Mouse (Mus musculus): ENCODE results near the gene Sgpl1. TPM values are rescaled to one million over a fixed set of nuclear protein-coding genes. Genes with fewer than 3 reads are reported as not detected.

Gene Sgpl1
- polyA plus RNA-seq, 1 experiment from 2014 or later: 119 TPM

DNA sequence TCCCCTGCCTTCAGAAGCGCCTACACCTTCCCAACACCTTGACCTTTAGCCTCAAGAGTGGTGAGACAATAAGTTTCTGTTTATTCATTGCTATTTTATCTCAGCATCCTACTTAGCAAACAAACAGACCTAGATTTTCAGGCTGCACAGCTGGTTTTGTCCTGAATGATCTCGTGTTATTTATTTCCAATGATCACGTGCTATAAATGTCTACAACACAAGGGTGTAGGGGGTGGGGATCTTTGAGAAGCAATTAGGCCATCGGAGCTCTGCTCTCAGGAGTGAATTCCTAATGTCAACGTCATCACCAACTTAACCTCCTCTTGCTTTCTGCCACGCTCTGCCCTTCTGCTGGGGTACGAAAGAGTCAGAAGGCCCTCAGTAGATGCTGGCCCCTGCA lies 12.6 kb upstream of the Sgpl1 start:
- Histone ChIP-seq H3K4me3 (ENCODE audit: low read depth, low read length) (no peak overlapping the region), H3K4me2 (replicated peaks; ENCODE audit: low read depth) (no peak overlapping the region), H3K27ac (ENCODE audit: low read depth, low read length) (no peak overlapping the region), H3K9ac (ENCODE audit: low read depth, low read length) (no peak overlapping the region), H3K36me3 (ENCODE audit: control insufficient read depth, insufficient read depth) (no peaks in the 10 kb centered on the region), H3K9me3 (ENCODE audit: control insufficient read depth) (no peaks in the 10 kb centered on the region), H3K27me3 (replicated peaks; ENCODE audit: control insufficient read depth, insufficient read depth, low read length) (no peaks in the 10 kb centered on the region), H3K4me1 (replicated peaks; ENCODE audit: control insufficient read depth, insufficient read depth, low read length) (no peaks in the 10 kb centered on the region)
- 54% methylated on average over 7 of the region's 7 CpGs for WGBS
- TF ChIP-seq CTCF (IDR thresholded peaks at IDR 0.05; ENCODE audit: low read depth): no peak
- ATAC-seq: no peak

DNA sequence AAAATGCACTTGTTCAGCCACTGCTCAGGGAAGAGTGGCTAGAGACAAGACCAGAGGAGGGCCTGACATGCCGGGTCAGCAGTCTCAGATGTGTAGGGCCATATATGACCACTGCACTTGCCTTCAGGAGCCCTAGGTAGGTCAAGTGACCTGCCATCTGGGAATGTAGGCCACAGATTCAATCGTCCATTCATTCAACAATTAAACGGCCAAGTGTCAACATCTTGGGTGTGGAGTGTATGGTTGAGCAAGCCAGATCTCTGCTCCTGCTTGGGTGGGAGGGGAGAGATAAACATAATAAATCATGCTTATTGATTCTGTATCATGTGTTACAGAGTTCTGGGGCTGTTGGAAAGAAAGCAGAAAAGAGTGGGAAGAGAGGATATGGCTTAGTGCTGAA lies 11.1 kb upstream of the Sgpl1 start:
- no peak overlapping the region for H3K27ac ChIP-seq (ENCODE audit: low read depth, low read length)
- no peak for TF ChIP-seq CTCF (IDR thresholded peaks at IDR 0.05; ENCODE audit: low read depth)
- H3K4me3 ChIP-seq (ENCODE audit: low read depth, low read length): no peak overlapping the region
- no peaks in the 10 kb centered on the region for H3K9me3 ChIP-seq (ENCODE audit: control insufficient read depth)
- H3K9ac ChIP-seq (ENCODE audit: low read depth, low read length): no peak overlapping the region
- 30% methylated on average over 3 of the region's 3 CpGs for WGBS
- no peaks in the 10 kb centered on the region for H3K4me1 ChIP-seq (replicated peaks; ENCODE audit: control insufficient read depth, insufficient read depth, low read length)
- H3K4me2 ChIP-seq (replicated peaks; ENCODE audit: low read depth): no peak overlapping the region
- no peaks in the 10 kb centered on the region for H3K27me3 ChIP-seq (replicated peaks; ENCODE audit: control insufficient read depth, insufficient read depth, low read length)
- H3K36me3 ChIP-seq (ENCODE audit: control insufficient read depth, insufficient read depth): no peaks in the 10 kb centered on the region
- no peak for ATAC-seq

DNA sequence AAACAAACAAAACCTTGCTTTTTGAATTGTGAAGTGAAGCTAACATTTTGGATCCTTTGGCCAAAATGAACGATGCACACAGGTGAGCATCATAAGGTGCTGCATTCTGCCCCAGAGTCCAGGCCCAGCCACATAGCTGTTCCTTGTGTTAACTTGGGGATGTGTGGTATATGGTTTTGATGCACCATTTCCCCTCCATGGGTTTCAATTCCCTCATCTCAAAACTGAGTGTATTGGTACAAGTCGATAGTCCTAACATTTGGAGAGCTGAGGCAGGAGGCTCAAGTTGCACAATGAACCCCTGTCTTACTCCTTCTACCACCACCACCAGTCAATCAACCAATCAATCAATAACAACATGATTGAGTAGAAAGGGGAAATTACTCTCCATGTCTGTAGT lies 8.9 kb upstream of the Sgpl1 start:
- no peak overlapping the region for H3K4me2 ChIP-seq (replicated peaks; ENCODE audit: low read depth)
- ATAC-seq: no peak
- H3K27ac ChIP-seq (ENCODE audit: low read depth, low read length): no peak overlapping the region
- 91% methylated on average over 2 of the region's 2 CpGs for WGBS
- H3K9me3 ChIP-seq (ENCODE audit: control insufficient read depth): no peaks in the 10 kb centered on the region
- H3K4me1 ChIP-seq (replicated peaks; ENCODE audit: control insufficient read depth, insufficient read depth, low read length): no peaks in the 10 kb centered on the region
- H3K27me3 ChIP-seq (replicated peaks; ENCODE audit: control insufficient read depth, insufficient read depth, low read length): no peaks in the 10 kb centered on the region
- no peak overlapping the region for H3K4me3 ChIP-seq (ENCODE audit: low read depth, low read length)
- no peaks in the 10 kb centered on the region for H3K36me3 ChIP-seq (ENCODE audit: control insufficient read depth, insufficient read depth)
- TF ChIP-seq CTCF (IDR thresholded peaks at IDR 0.05; ENCODE audit: low read depth): no peak
- no peak overlapping the region for H3K9ac ChIP-seq (ENCODE audit: low read depth, low read length)

DNA sequence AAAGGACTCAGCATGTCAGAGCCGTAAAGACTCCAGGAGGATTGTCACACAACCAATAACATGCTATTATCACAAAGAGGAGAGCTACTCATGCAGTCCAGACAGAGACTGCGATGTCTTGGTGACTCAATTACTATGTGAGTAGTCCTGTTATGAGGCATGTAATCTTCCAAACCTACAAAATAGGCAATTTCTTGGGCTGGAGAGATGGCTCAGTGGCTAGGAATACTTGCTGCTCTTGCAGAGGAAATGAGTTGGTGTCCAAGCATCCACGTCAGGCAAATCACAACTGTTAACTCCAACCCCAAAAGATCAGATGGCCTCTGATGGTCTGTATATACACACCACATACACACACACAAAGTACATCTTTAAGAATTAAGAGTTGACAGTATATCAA lies 8.1 kb upstream of the Sgpl1 start:
- Histone ChIP-seq H3K4me1 (replicated peaks; ENCODE audit: control insufficient read depth, insufficient read depth, low read length) (no peaks in the 10 kb centered on the region), H3K9ac (ENCODE audit: low read depth, low read length) (no peak overlapping the region), H3K4me2 (replicated peaks; ENCODE audit: low read depth) (no peak overlapping the region), H3K27ac (ENCODE audit: low read depth, low read length) (no peak overlapping the region), H3K4me3 (ENCODE audit: low read depth, low read length) (no peak overlapping the region), H3K36me3 (ENCODE audit: control insufficient read depth, insufficient read depth) (no peaks in the 10 kb centered on the region), H3K27me3 (replicated peaks; ENCODE audit: control insufficient read depth, insufficient read depth, low read length) (no peaks in the 10 kb centered on the region), H3K9me3 (ENCODE audit: control insufficient read depth) (no peaks in the 10 kb centered on the region)
- WGBS: 71% methylated on average over 3 of the region's 3 CpGs
- no peak for TF ChIP-seq CTCF (IDR thresholded peaks at IDR 0.05; ENCODE audit: low read depth)
- no peak for ATAC-seq

DNA sequence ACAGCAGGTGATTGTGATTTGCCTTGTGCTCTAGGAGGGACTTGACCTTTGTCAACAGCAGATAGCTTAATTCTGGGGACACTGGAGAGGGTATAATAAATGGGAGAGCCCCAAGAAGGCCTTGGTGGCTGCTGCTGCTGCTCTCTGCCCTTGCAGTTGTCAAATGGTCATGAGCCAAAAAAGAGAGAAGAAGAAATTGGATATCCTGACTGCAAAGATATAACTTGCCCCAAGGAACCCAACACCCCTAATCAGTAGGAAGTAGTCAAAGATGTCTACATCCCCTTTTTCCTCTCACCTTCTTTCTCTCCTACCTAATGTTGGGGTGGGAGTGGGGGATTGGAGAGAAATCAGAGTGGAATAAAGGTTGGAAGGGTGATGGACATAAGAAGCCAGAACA lies 4.6 kb upstream of the Sgpl1 start:
- Histone ChIP-seq H3K9ac (ENCODE audit: low read depth, low read length) (no peak overlapping the region), H3K9me3 (ENCODE audit: control insufficient read depth) (no peaks in the 10 kb centered on the region), H3K4me1 (replicated peaks; ENCODE audit: control insufficient read depth, insufficient read depth, low read length) (no peaks in the 10 kb centered on the region), H3K36me3 (ENCODE audit: control insufficient read depth, insufficient read depth) (no peaks in the 10 kb centered on the region), H3K27ac (ENCODE audit: low read depth, low read length) (no peak overlapping the region), H3K4me2 (replicated peaks; ENCODE audit: low read depth) (no peak overlapping the region), H3K4me3 (ENCODE audit: low read depth, low read length) (no peak overlapping the region), H3K27me3 (replicated peaks; ENCODE audit: control insufficient read depth, insufficient read depth, low read length) (no peaks in the 10 kb centered on the region)
- TF ChIP-seq CTCF (IDR thresholded peaks at IDR 0.05; ENCODE audit: low read depth): no peak
- no peak for ATAC-seq

DNA sequence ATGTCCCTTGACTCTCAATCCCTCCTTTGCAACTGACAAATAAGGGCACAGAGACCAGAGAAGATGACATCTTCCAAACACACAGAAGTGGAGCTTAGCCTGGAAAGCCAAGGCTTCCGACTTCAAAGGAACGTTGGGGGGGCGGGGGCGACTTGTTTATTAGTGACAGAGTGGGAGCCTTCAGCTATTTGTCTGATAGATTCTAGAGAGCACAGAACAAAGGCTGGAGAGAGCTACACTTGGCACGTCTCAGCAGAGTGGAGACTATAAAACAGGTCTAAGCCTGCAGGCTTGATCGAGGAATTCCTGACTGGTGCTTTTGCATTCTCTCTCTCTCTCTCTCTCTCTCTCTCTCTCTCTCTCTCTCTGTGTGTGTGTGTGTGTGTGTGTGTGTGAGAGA lies 3.1 kb upstream of the Sgpl1 start:
- Histone ChIP-seq H3K4me1 (replicated peaks; ENCODE audit: control insufficient read depth, insufficient read depth, low read length) (no peaks in the 10 kb centered on the region), H3K36me3 (ENCODE audit: control insufficient read depth, insufficient read depth) (no peaks in the 10 kb centered on the region), H3K27ac (ENCODE audit: low read depth, low read length) (no peak overlapping the region), H3K27me3 (replicated peaks; ENCODE audit: control insufficient read depth, insufficient read depth, low read length) (no peaks in the 10 kb centered on the region), H3K4me2 (replicated peaks; ENCODE audit: low read depth) (no peak overlapping the region), H3K4me3 (ENCODE audit: low read depth, low read length) (no peak overlapping the region), H3K9me3 (ENCODE audit: control insufficient read depth) (no peaks in the 10 kb centered on the region), H3K9ac (ENCODE audit: low read depth, low read length) (no peak overlapping the region)
- ATAC-seq: no peak
- 29% methylated on average over 6 of the region's 6 CpGs for WGBS
- no peak for TF ChIP-seq CTCF (IDR thresholded peaks at IDR 0.05; ENCODE audit: low read depth)

DNA sequence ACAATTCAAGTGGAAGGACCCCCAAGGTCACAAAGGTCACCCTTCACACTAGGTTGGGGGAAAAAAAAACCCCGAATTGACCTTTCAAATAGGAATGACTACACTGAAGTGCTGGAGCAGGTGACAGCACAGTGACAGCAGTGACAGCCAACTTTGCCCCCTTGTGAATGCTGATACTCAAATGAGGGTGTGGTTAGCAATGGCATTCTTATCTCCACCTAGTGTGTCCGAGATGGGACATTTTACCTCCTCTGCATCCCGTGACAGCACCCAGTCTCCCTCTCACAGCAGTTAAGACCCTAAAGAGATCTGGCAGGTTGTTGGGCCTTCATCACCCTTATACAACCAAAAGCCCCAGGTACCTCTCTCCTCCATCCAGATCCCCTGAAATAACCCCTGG lies 2.0 kb upstream of the Sgpl1 start:
- Histone ChIP-seq H3K4me2 (replicated peaks; ENCODE audit: low read depth) (no peak overlapping the region), H3K4me1 (replicated peaks; ENCODE audit: control insufficient read depth, insufficient read depth, low read length) (no peaks in the 10 kb centered on the region), H3K9ac (ENCODE audit: low read depth, low read length) (no peak overlapping the region), H3K27ac (ENCODE audit: low read depth, low read length) (no peak overlapping the region), H3K9me3 (ENCODE audit: control insufficient read depth) (no peaks in the 10 kb centered on the region), H3K4me3 (ENCODE audit: low read depth, low read length) (no peak overlapping the region), H3K36me3 (ENCODE audit: control insufficient read depth, insufficient read depth) (no peaks in the 10 kb centered on the region), H3K27me3 (replicated peaks; ENCODE audit: control insufficient read depth, insufficient read depth, low read length) (no peaks in the 10 kb centered on the region)
- WGBS: 44% methylated on average over 3 of the region's 3 CpGs
- no peak for ATAC-seq
- no peak for TF ChIP-seq CTCF (IDR thresholded peaks at IDR 0.05; ENCODE audit: low read depth)
